Mouse (Mus musculus) lung, postnatal 25 days (tissue): ENCODE data around the gene Srrt.

Experiments
- DNase-seq: peaks from one replicate; pipeline ENCODE4 v3.0.0; 2022; ENCODE audit warnings: low spot score

The Srrt gene

GRCm38 (mm10) chr5:137337190-137337589, 29.7 kb upstream of the Srrt start:
- DNase-seq = no peak

GRCm38 (mm10) chr5:137335066-137335465, 27.6 kb upstream of the Srrt start:
- DNase-seq = no peak

DNA sequence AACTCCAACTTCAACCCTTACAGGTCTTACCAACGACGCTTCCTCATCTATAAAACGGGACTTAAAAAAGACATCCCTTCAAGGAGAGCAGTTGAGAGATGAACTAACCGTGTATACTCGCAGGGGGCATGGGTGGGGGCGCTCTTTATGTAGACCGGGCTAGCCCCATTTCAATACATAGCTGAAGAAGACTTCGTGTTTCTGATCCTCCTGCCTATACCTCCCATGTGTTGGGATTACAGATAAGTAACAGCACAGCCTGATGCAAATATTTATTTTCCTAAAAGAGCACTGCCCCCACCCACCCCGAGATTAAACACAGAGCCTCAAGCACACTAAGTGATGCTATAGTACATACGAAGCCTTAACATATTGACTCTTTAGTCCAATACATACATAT, 26.8 kb upstream of the Srrt start:
- DNase-seq = no peak

- DNase-seq = peak; percentile 95
Measured at GRCm38 (mm10) chr5:137333512-137334174, 26.2 kb upstream of the Srrt start, which contains the start of gene Slc12a9. Gene Slc12a9, minus strand, starts transcription at chr5:137333597.

GRCm38 (mm10) chr5:137332857-137333511, 25.5 kb upstream of the Srrt start:
- no peak for DNase-seq

DNA sequence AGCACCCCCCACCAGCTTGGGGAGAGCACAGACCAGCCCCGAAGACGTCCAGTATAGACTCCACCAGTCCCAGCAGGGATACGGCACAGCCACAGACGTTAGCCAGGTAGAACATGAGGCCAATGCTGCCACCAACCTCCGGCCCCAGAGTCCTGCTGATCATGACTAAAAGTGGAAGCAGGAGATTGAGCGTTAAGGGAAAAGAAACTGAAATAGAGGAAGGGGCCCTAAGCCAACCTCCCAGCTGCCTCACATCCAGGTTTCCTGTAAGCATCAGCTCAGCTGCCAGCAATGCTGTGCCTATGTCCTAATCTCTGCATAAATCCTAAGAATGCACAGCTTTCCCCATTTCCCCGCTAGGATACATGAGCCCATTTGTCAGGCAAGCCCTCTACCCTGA, 23.4 kb upstream of the Srrt start:
- DNase-seq = no peak

- no peak for DNase-seq
Measured at GRCm38 (mm10) chr5:137320996-137321395, 13.5 kb upstream of the Srrt start.

DNA sequence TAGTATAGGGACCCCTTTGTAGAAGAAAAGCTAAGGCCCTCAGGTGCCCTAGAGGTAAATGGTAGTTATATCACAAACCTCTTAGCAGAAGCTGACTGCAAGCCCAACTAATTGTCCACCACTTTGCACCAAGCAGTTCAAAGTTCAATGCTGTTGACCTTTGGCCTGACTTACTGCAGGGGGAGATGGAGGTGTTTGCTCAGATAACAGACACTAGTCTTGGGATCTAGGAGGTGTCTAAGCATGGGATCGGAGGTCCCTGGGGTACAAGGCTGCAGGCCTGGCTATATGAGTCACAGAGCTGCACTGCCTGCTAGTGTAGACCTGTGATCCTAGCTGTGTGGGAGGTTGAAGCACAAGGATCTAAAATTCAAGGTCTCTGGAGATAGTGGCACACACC, 11.1 kb upstream of the Srrt start:
- no peak for DNase-seq

DNA sequence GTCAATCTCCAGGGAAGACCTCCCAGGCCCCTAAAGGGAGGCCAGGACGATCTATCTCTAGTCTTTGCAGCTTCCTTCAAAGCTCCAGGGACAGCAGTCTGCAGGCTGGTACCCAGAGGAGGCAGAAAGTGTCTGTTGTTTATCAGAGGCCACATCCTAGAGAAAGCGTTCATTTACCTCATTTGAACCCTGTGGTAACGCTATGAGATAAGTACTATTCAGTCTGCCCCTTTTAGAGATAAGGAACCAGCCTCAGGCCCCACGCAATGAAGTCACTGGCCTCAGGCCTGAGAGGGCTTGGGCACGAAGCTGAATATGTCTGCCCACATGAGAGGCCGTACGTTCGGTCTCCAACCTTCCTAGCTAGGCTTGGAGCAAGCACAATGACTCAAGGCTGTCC, 9.9 kb upstream of the Srrt start:
- DNase-seq = no peak

DNA sequence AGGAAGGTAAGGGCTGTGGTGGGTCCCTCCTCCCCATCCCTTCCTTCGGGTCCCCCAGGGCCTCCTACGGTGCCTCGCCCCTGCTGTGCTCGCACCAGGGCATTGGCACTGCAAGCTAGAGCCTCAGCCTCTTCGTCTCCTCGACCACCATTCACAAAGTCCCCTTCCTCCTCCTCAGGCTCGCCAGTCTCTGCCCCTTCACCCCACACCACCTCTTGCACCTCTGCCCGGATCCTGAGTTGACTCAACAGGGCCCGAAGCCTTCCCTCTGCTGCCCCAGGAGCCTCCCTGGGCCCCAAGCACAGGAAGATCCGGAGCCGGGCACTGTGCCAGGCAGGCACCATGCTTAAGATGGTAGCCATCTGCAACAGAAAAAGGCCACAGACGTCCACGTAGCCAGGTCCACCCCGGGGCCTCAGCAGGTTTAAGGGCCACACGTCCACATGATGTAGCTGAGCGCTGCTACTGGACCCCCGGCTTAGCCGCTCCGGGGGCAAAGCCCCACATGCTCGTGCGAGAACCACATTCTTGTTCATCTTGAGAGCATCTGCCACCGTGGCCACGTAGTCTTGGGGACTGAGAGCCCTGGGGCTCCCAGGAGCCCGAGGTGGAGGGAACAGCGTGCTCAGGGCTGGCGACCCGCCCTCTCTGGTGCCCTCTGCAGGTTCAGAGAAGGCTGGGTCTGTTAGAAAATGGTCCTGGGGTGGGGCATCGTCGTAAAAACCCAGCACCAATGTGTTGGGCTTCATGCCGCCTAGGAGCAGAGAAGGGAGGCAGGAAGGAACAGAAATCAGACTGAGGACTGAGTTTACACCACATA, 7.8 kb upstream of the Srrt start:
- DNase-seq = peak; percentile 51

DNA sequence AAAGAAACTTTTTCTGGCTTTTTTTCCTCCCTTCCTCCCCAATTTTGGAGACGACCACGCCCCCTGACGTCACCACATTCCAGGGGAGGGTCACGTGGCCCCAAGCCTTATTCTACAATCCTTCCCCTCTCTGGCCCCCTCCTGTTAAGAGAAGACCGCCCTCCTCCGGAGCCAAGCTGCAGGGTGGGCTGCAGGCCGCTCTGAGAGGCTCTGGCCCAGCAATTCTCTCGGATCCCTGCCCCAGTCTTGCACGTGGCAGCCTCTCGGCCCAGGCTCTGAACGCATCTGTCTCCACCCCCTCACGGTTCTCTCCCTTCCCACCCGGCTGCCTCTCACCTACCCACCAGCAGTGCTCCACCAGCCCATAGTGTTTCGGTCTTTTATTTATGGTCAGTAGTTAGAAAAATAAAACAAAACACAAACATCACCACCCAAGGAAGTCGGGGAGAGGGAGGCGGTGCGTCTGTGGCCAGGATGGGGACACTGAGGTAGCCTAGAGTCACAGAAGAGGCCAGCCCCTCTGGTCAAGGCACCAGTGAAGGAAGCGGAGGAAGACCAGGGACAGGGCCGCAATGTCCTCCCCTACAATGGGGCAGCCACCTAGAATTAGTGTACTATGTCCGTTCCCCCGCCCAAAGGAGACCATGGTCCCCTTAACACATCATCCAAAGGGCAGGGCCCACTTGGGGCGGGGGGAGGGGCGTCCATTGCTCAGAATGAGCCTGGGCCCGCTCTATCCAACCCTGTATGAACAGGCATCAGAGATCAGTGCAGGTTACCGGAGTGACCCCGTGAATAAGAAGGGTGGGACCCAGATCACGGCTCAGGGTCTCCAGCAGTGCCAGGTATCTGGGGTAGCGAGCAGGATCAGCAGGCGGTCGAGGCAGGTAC, 7.0 kb upstream of the Srrt start, which contains the start of gene Trip6:
Gene Trip6 (minus strand): TSS at position 212 of the 891 bp plus-strand sequence.
- DNase-seq = peak; percentile 86

GRCm38 (mm10) chr5:137313466-137314192, 6.2 kb upstream of the Srrt start:
- DNase-seq = peak; percentile 35

GRCm38 (mm10) chr5:137308356-137308755, 882 bp upstream of the Srrt start:
- no peak for DNase-seq

DNA sequence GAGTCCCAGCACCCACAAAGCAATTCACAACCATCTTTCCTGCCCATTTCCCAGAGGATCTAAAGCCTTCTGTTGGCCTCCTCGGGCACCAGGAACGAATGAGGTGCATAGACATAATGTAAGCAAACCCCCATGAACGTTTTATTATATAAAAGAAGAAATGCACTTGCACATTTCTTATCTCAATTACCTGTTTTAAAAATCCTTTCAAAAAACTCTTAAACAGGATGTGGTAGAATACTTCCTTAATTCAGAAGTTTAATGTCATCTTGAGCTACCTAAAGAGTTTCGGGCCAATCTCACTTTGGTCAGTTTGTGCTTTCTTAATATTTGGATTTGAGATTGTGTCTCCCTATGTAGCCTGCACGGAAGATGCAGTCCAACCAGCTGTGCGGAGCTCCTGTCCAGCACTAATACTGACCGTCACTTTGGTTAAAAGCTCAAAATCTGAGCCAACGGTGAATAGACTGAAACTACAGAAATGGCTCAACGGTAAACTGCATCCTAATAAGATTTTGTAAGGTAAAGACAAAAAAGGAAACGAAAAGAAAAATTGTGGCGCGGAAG, 952 bp downstream of the Srrt start:
- DNase-seq = no peak

DNA sequence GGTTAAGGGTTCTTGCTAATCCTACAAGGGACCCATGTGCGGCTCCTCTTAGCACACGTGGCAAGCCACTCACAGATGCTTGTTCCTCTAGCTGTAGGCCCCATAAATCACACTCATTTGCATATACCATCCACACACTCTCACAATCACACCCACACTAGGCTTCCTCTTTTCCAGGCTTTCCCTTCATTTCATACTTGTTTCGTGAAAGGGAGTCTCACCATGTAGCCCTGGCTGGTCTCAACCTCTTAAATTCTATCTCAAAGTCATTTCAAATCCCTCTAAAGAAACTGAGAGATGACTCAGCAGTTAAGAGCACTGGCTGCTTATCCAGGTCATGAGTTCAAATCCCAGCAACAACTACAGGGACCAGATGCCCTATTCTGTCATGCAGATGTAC, 1.7 kb downstream of the Srrt start:
- DNase-seq = no peak

- no peak for DNase-seq
Measured at GRCm38 (mm10) chr5:137304816-137305215, 2.7 kb downstream of the Srrt start.

GRCm38 (mm10) chr5:137304165-137304564, 3.3 kb downstream of the Srrt start:
- DNase-seq = no peak

GRCm38 (mm10) chr5:137303609-137304008, 3.9 kb downstream of the Srrt start:
- no peak for DNase-seq

- DNase-seq = no peak
Measured at GRCm38 (mm10) chr5:137301253-137301652, 6.2 kb downstream of the Srrt start.

GRCm38 (mm10) chr5:137299240-137299639, 8.2 kb downstream of the Srrt start:
- DNase-seq = no peak

GRCm38 (mm10) chr5:137297126-137297525, 10.3 kb downstream of the Srrt start:
- DNase-seq = no peak
